Mouse (Mus musculus) spleen, postnatal 14 days (tissue): ENCODE results near the gene Arl6.

Source experiments
- DNase-seq, 2 experiments: peaks; one replicate each; pipeline ENCODE4 v3.0.0; 2021 to 2022; ENCODE audit warnings: low spot score in 2 of 2

Gene Arl6

GRCm38 (mm10) chr16:59639102-59639691, at the start of gene Arl6:
Gene Arl6 (minus strand): TSS chr16:59639391.
- DNase-seq: peak; percentile 73 to 82

- no peak for DNase-seq
Measured at GRCm38 (mm10) chr16:59685135-59685534, 45.9 kb upstream of the Arl6 start.

DNA sequence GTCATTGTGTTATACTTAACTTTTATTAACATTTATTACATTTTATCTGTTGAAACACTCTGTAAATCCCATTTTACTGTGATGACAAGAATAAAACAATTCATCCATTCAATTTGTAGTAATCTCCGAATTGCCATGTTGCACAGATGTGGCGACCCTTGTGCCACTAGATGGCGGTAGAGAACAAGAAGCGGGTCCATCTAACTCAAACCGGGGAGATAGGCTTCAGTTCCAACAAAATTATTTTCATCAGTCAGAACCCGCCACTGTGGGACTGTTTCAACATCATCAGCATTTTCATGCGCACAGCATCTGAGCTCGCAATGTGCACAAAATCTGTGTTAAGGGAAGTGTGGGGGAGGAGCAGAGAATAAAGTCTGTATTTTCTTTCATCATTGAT, 44.2 kb upstream of the Arl6 start:
- peak in 1 of 2 experiments; percentile 20 for DNase-seq

DNA sequence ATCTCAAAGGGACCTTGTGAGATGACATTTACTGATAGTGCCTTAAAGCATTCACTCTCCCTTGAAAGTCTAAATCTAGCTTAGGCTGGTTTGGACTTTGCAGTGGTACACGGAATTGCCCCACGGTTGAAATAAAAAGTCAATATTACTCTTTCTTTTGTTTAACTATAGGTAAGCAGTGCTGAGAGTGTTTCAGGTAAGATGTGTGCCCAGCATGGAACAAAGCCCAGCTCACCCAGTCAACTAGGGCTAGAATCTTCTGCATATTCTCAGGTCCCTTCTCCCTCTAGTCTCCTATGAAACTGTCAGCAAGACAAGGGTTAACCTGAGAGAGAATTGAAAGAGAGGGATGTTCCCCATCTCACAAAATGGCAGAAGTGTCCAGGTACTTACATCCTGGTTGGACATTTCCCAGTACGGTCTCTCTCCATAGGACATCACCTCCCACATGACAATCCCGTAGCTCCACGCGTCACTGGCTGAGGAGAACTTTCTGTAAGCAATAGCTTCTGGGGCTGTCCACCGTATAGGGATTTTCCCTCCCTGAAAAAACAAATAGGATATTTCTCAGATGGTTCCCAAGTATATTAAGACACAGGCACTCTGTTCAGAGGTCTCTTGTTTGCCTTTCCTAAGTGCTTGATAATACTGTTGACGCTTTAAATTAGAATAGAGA, 43.2 kb upstream of the Arl6 start:
- no peak for DNase-seq

DNA sequence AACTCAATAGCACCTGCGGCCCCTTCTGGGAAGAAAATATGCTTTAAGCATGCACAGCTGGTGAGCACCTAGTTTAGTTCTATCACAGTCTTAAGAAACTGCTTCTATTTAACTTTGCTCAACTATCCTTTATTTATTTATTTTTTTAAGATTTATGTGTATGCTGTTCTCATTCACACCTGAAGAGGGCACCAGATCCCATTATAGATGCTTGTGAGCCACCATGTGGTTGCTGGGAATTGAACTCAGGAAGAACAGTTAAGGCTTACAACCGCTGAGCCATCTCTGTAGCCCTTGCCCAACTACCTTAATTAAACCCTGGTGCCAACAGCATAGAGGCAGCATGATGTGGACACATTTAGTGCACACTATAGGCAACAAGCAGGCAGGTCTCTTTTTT, 27.7 kb upstream of the Arl6 start:
- DNase-seq: no peak

DNA sequence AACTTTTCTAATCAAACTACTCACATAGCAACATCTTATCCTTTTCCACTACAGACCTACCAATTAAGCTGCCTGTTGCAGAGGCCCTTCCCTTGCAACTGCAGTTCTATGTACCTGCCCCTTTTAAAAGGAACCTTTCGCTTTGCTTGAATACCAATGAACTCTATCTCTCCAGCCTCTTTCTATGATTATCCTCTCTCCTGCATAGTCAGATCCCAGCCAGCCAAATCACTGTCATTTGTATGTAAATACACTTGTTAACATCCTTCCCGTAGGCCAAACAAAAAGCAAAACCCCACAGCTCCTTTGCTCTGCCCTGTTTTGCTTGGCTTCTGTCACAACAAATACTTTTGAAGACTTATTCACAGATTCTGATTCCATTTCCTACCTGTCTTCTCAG, 4.6 kb upstream of the Arl6 start:
- DNase-seq: no peak

DNA sequence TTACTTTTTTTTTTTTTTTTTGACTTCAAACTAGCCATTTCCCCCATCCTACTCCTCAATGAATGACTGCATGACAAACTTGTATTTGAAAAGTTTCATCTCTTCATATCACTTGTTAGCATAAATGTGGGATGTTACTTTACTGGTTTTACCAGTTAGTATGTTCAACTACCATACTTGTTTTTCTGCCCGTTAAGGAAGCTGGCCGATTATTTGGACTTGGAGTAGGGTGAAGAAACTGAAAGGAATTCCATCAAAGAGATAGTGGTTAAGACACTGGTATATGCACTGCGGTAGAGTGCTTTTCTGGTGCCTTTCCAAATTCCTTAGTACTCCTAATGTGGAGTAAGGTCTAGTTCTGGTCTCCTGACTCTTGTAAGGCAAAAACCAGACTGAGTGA, 794 bp upstream of the Arl6 start:
- no peak for DNase-seq

GRCm38 (mm10) chr16:59634598-59634997, 4.6 kb downstream of the Arl6 start:
- DNase-seq: no peak

GRCm38 (mm10) chr16:59621554-59621953, 17.6 kb downstream of the Arl6 start:
- DNase-seq: no peak

DNA sequence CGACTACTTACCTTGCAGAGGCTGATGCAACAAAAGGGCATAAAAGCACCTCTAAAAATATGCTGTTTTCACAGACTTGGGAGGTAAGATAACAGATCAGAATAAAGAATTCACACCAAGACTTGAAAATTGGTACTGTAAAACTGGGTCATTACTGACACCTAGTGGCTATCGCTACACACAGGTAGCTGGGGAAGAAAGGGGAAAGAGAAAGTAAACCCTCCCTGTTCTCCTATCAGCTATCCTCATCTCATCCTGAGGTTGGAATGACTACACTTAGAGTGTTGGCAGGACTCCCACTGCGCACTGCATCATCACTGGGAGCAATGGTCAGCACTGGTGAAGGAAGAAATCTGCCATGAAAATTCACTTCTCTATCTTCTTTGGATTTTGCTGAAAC, 22.0 kb downstream of the Arl6 start:
- no peak for DNase-seq

- DNase-seq: no peak
Measured at GRCm38 (mm10) chr16:59615675-59616074, 23.5 kb downstream of the Arl6 start.

- no peak for DNase-seq
Measured at GRCm38 (mm10) chr16:59610750-59611149, 28.4 kb downstream of the Arl6 start.

GRCm38 (mm10) chr16:59604078-59604781, 35.0 kb downstream of the Arl6 start:
- no peak for DNase-seq

GRCm38 (mm10) chr16:59600311-59601251, 38.6 kb downstream of the Arl6 start, which contains the start of gene Crybg3:
Gene Crybg3 (minus strand): TSS chr16:59600979.
- peak; percentile 14 to 20 for DNase-seq

DNA sequence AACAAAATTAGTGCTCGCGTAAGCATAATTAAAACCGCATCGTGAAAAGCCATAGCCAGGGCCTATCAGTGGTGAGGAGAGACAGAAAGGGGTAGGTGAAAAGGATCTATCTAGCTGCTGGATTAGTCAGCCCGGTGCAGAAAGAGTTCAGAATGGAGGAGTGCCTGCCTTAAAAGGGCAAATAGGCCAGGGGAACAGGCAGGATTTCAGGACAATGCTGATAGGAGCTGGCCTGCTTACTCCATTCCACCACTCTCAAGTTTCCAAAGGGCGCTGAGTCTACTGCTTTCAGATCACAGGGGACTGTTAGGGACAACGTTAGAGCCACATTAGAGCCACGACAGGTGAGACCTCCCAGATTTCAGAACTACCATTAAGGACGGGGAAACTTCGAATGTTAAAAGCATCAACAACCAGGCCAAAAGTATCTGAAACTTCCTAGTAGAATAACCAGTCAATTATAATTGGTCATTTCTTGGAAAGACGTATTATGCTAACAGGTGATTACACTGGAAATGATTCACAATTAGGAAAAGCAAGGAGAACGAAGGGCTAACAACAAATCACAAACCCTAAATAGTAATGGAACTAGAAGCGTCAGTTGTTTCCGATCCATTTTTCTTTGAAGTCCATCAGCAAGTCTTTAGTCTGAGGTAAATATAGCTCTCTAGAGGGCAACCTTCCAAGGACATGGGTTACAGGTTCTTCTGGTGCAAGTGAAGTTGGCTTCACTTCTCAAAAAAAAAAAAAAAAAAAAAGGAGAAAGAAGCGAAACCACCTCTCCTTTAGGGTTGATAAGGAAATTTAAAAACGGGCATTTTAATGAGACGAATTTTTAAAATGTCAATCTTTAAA, 39.6 kb downstream of the Arl6 start:
- DNase-seq: no peak

DNA sequence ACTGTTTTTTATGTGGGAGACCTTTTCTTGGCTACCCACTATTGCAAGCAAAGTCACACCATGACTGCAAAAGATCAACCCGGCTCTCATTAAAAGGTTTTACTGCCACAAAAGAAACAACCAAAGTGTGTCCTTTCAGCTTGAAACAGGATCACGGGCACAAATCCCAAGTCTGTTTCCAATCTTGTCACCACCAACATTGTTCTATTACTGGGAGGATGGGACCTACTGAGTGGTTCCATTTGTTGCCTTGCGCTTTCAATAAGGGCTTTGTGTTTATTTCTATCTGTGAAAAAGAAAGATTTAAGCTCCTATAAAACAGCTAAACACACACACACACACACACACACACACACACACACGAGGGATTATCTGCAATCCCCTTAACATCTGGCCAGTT, 40.2 kb downstream of the Arl6 start:
- no peak for DNase-seq

DNA sequence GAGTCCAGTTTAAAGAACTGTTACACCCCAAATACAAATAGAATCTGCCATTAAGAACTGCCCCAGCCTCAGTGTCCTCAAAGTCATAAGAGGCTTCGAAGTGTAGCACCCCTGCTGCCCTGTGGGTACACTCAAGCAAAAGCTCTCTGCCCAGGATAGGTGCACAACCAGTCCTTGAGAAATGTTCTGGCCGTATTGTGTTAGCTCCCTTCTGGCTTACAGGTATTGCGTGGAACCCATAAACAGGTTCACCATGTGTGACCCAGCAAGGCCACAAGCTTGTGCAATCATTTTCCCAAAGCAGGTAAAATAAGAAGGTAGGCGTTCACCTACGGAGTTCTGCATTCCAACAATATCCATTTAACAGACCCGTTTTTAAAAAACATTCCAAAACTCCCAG, 41.9 kb downstream of the Arl6 start:
- no peak for DNase-seq

GRCm38 (mm10) chr16:59594714-59595113, 44.5 kb downstream of the Arl6 start:
- DNase-seq: no peak

DNA sequence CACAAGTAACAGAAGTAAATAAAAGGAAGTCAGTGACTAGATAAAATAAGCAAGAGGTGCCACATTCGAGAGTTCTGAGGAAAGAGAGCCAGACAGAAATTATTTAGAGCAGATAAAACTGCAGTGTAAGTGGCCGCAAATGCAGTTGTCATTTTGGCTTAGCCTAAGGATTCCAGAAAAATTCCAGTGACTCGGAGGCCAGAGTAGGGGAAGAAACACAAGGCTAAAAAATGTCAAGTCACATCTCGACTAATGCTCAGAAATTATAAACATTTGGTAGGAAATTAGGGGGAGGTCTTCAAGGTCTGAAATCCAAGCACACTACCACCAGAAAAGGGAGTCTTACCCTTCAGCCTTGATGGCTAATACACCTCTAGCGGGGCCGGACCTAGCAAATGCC, 48.4 kb downstream of the Arl6 start:
- DNase-seq: no peak

GRCm38 (mm10) chr16:59588351-59589025, 50.7 kb downstream of the Arl6 start:
- no peak for DNase-seq
